Mouse (Mus musculus) heart, embryonic 13.5 days (tissue): Measurements from ENCODE around the gene Msi2. TPM values are rescaled to one million over a fixed set of nuclear protein-coding genes. Genes with fewer than 3 reads are reported as not detected.

Source experiments
- ATAC-seq: fragments of 200-750 bp; cut with Nextera tagmentation; 2 replicates; pipeline ENCODE4 v1.8.0; 2017; ENCODE audit warnings: moderate TSS enrichment; ENCODE audit not compliant: insufficient number of reproducible peaks, low FRiP score, low TSS enrichment; ENCODE audit errors: extremely low read depth
- H3K27ac ChIP-seq: fragments of 300-500 bp; sonication (generic); replicated peaks from 2 replicates; pipeline ENCODE4 v1.5.1; 2015; ENCODE audit warnings: moderate library complexity, mild to moderate bottlenecking, inconsistent platforms
- H3K27me3 ChIP-seq: fragments of 300-500 bp; sonication (generic); replicated peaks from 2 replicates; pipeline ENCODE4 v1.6.1; 2015; ENCODE audit warnings: mild to moderate bottlenecking, inconsistent platforms
- H3K36me3 ChIP-seq: fragments of 300-500 bp; sonication (generic); 2 replicates; pipeline ENCODE4 v1.6.1; 2015; ENCODE audit warnings: mild to moderate bottlenecking, inconsistent platforms
- H3K4me1 ChIP-seq: fragments of 300-500 bp; sonication (generic); 2 replicates; pipeline ENCODE4 v1.6.1; 2015; ENCODE audit warnings: inconsistent platforms
- H3K4me2 ChIP-seq: fragments of 300-500 bp; sonication (generic); 2 replicates; pipeline ENCODE4 v1.6.1; 2015; ENCODE audit warnings: inconsistent platforms, mild to moderate bottlenecking, moderate library complexity
- H3K4me3 ChIP-seq: fragments of 300-500 bp; sonication (generic); 2 replicates; pipeline ENCODE4 v1.5.1; 2015; ENCODE audit warnings: moderate library complexity, mild to moderate bottlenecking, inconsistent platforms
- H3K9ac ChIP-seq: fragments of 300-500 bp; sonication (generic); 2 replicates; pipeline ENCODE4 v1.6.1; 2015; ENCODE audit warnings: inconsistent platforms, mild to moderate bottlenecking, moderate library complexity
- H3K9me3 ChIP-seq: fragments of 300-500 bp; sonication (generic); 2 replicates; pipeline ENCODE4 v1.6.1; 2016; ENCODE audit warnings: inconsistent platforms
- WGBS: fragments of 180-500 bp; shearing (Covaris S2); methylation state at CpG from one replicate; pipeline ENCODE4 v1.1.7; 2015; ENCODE audit warnings: mixed read lengths; 5-methylcytosine and 5-hydroxymethylcytosine counted together
- polyA plus RNA-seq: library from polyadenylated mRNA; unstranded; fragments of >200 nt; fragmentation: Nextera tagmentation; extraction: Ambion mirVana; gene quantifications from 2 replicates; pipeline ENCODE4 v1.2.1, GENCODE M21; 2015

Msi2 gene
- polyA plus RNA-seq, 1 experiment from 2014 or later = 16.2 TPM

DNA sequence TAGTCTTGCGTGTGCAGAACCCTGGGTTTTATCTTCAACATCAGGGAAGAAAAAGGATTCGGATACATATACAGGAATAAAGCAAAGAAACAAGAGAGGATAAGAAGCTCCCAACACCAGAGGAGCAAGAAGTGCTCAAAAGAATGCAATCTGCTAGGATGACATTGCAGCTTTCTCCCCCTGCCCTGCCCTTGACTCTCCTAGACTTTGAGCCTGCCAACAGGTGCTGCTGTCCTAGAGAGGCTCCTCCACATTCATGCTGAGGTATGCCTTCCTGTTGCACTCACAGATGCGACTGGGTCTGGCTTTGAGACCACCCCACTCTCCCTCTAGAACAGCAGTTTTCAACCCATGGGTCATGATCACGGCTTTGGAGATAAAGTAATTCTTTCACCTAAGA, 96.5 kb downstream of the Msi2 start:
- Histone ChIP-seq H3K27me3 (no peaks in the 10 kb centered on the region), H3K9me3 (no peaks in the 10 kb centered on the region), H3K4me2 (no peak overlapping the region), H3K36me3 (peaks cover 7% of the 10 kb centered on the region; the same call in 1 of the 2 replicates), H3K9ac (peak overlapping the region; percentile 56; the same call in 1 of the 2 replicates), H3K4me3 (no peak overlapping the region), H3K27ac (peak overlapping the region; percentile 68), H3K4me1 (peaks cover 96% of the 10 kb centered on the region)
- ATAC-seq = no peak
- WGBS = 51% methylated on average over 4 of the region's 4 CpGs

DNA sequence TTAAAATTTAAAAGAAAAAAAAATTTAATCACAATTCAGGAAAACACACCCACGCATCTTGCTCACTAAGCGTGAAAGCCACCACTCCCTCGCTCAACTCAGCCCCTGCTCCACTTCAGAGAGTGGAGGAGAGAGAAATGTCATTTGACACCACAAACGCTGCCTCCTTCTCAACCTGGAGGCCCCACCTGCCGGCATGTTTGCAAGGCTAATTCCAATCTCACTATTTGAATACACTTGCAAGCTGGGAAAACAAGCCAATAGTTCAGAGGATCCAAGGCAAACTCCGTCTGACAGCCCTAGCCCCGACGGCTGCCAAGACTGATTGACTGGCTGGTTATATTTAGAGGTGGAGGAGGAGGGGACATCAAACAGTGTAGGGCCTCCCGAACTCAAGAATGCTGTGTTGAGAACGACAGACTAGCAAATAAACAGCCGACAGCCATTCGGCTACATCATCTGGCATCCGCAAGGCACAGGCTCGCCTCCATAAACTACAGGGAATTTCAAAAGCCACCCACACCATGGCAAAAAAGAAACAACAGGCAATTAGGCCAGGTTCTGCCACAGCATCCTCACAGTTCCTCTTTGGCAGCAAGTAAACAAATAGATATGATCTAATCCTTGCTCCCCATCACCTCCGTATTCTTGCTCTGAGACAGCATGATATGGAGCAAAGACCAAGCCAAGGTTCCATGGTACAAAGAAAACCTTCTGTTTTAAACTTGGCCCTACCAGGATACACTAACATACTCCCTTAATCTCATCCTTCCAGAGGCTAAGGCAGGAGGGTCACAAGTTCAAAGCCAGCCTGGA, 97.9 kb downstream of the Msi2 start:
- WGBS = 8% methylated on average over 15 of the region's 15 CpGs

DNA sequence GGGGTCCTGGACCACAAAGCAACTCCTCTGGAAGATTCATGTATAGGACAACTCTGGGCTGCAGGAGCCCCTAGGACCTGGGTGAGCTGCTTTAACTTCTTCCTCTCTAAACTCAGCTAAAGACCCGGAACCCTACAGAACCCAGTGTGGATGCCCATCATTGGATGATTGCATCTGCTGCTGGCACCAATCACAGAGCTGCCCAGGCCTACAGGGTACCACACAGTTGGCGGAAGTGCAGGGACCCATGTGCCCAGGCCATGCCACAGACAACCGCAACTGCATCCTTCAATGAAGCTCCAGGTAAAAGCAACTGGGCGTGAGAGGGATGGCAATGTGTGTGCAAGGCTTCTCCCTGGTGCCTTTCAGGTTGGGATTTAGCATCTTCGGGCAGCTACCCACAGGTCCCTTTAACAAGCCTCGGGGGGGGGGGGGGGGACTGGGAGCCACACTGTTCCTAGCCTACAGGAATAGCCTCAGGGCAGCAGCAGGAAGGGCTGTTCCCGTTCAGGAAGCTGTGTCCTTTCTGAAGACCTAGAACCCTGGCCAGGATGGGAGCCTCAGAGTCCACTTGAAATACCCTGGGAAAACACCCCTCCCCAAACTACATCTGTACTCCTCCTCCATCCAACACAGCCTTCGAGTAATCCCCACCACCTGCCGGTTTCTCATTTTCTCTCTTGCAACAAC, 98.7 kb downstream of the Msi2 start:
- no peaks in the 10 kb centered on the region for H3K27me3 ChIP-seq
- WGBS = 48% methylated on average over 9 of the region's 9 CpGs
- H3K36me3 ChIP-seq = peaks cover 7% of the 10 kb centered on the region; the same call in 1 of the 2 replicates
- peak overlapping the region; percentile 55 for H3K4me2 ChIP-seq
- peaks cover 85% of the 10 kb centered on the region for H3K4me1 ChIP-seq
- H3K9me3 ChIP-seq = no peaks in the 10 kb centered on the region
- H3K9ac ChIP-seq = peak overlapping the region; percentile 44; the same call in 1 of the 2 replicates
- ATAC-seq = no peak
- H3K27ac ChIP-seq = peak overlapping the region; percentile 78
- no peak overlapping the region for H3K4me3 ChIP-seq

More for the DNA sequence above, 97.9 kb downstream of the Msi2 start:
- Histone ChIP-seq H3K27me3 (no peaks in the 10 kb centered on the region), H3K27ac (peak overlapping the region; percentile 78), H3K4me3 (no peak overlapping the region), H3K9me3 (no peaks in the 10 kb centered on the region), H3K9ac (peak overlapping the region; percentile 38), H3K4me1 (peaks cover 85% of the 10 kb centered on the region), H3K4me2 (peak overlapping the region; percentile 55), H3K36me3 (peaks cover 7% of the 10 kb centered on the region; the same call in 1 of the 2 replicates)
- no peak for ATAC-seq

DNA sequence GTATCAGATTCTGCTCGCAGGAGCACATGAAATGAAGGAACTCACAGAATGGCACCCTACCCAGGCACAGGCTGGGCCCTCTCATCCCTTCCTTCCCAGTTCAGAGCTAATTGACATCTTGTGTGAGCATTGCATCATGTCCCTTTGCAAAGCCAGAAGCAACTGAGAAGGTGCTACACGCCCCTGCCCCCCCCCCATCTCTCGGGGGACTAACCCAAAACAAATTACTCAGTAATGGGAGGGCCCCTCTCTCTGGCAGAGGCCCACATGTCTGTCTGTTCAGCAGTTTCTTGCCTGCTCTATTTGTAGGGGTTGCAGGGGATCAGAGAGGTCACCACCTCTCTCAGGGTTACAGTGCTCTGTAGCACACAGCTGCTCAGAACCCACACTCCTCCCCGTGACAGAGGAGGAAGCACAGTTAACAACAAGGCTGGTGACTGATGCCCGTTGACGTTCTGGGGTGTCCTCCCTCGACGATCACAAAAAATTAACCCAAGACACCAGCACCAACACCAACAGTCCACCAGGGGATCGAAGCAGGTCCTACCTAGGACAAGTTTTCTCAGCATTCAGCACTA, 99.5 kb downstream of the Msi2 start:
- Histone ChIP-seq H3K9ac (no peak overlapping the region; the same call in 1 of the 2 replicates), H3K36me3 (peaks cover 7% of the 10 kb centered on the region; the same call in 1 of the 2 replicates), H3K9me3 (no peaks in the 10 kb centered on the region), H3K27me3 (no peaks in the 10 kb centered on the region), H3K27ac (0 out of 2 replicates have a peak overlapping the region, but pooled peaks have one; percentile 78), H3K4me3 (no peak overlapping the region), H3K4me1 (peaks cover 85% of the 10 kb centered on the region), H3K4me2 (no peak overlapping the region)
- no peak for ATAC-seq
- WGBS = 50% methylated on average over 9 of the region's 9 CpGs

DNA sequence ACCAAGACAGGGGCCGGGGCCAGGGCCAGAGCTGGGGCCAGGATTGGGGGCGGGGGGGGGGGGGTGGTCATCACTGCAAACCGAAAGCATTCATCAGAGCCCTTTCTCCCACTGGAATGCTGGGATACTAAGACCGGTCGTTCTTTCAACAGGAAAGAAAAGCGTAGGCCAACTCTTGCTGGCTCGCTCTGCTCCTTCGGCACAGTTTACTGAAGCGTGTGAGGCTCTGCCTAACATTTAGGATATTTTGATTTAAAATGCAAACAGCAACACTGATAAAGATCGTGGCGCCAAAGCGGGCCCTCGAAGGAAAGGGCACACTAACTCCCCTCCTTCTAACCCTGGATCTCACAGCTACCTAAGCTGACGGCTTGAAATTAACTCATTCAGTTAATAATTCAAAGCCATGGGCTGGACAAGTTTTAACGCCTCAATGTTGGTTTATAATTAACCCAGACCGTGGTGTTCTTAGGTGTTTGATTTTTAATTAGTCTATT, 100.3 kb downstream of the Msi2 start:
- Histone ChIP-seq H3K4me3 (no peak overlapping the region), H3K9me3 (no peaks in the 10 kb centered on the region), H3K4me1 (peaks cover 85% of the 10 kb centered on the region), H3K9ac (no peak overlapping the region), H3K27ac (0 out of 2 replicates have a peak overlapping the region, but pooled peaks have one; percentile 6), H3K4me2 (no peak overlapping the region), H3K27me3 (no peaks in the 10 kb centered on the region), H3K36me3 (peaks cover 7% of the 10 kb centered on the region; the same call in 1 of the 2 replicates)
- no peak for ATAC-seq
- 73% methylated on average over 16 of the region's 16 CpGs for WGBS

DNA sequence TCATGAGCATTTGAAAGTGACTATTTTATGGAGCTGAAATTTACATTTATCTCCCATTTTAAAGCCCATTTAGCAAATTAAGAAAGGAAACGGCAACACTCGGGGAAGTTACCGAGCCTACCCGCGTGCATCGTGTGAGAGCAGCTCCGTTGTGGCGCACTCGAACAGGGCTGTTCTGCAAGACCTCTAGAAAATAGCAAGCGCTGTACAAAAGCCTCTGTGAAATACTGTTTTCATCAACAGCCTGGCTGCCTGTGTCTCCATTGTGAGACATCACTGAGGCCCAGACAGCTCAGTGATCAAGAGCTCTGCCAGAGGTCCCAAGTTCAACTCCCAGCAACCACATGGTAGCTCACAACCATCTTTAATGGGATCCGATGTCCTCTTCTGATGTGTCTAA, 100.9 kb downstream of the Msi2 start:
- no peaks in the 10 kb centered on the region for H3K9me3 ChIP-seq
- no peak for ATAC-seq
- 95% methylated on average over 11 of the region's 11 CpGs for WGBS
- no peak overlapping the region for H3K4me2 ChIP-seq
- H3K27me3 ChIP-seq = no peaks in the 10 kb centered on the region
- H3K36me3 ChIP-seq = peaks cover 8% of the 10 kb centered on the region; the same call in 1 of the 2 replicates
- H3K27ac ChIP-seq = no peak overlapping the region
- H3K4me3 ChIP-seq = no peak overlapping the region
- no peak overlapping the region for H3K9ac ChIP-seq
- peaks cover 85% of the 10 kb centered on the region for H3K4me1 ChIP-seq

DNA sequence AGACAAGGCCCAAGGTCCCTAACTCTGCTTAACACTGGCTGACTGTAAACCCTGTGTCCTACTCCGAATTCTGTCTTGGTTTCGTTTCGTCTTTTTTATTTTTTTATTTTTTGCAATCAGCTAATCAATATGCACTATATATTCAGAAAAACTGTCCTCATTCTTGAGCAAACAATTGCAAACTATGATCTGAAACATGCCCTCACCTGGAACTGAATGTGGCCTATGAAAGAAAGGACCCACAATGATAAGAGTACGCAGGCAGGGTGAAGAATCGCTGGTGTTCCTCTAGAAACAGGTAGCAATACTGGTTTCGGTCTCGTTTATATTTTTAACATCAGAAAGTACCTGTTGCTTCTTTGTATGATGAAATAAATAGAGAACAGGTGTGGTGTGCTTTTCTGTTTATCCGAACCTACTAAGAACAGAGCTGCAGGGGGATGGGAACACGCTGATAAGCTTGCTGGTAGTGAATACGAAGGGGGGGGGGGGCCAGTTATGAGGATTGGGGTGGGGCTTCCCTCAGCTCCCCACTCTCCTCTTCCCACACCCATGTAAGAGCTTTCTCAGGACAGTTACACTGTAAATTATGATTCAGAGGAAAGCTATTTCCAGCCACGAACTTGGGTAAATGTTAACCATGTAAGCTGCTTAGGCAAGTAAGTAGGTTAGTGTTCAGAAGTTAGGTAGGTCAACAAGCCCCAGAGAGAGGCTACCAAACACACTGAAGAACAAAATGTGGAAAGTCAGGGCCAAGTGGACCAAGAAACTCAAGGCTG, 103.6 kb downstream of the Msi2 start:
- Histone ChIP-seq H3K27me3 (no peaks in the 10 kb centered on the region), H3K9me3 (no peaks in the 10 kb centered on the region), H3K4me2 (peak overlapping the region; percentile 16; the same call in 1 of the 2 replicates), H3K36me3 (peaks cover 13% of the 10 kb centered on the region; the same call in 1 of the 2 replicates), H3K4me3 (no peak overlapping the region), H3K9ac (peak overlapping the region; percentile 63), H3K4me1 (peaks cover 69% of the 10 kb centered on the region), H3K27ac (peak overlapping the region; percentile 75)
- no peak for ATAC-seq
- 61% methylated on average over 11 of the region's 11 CpGs for WGBS

DNA sequence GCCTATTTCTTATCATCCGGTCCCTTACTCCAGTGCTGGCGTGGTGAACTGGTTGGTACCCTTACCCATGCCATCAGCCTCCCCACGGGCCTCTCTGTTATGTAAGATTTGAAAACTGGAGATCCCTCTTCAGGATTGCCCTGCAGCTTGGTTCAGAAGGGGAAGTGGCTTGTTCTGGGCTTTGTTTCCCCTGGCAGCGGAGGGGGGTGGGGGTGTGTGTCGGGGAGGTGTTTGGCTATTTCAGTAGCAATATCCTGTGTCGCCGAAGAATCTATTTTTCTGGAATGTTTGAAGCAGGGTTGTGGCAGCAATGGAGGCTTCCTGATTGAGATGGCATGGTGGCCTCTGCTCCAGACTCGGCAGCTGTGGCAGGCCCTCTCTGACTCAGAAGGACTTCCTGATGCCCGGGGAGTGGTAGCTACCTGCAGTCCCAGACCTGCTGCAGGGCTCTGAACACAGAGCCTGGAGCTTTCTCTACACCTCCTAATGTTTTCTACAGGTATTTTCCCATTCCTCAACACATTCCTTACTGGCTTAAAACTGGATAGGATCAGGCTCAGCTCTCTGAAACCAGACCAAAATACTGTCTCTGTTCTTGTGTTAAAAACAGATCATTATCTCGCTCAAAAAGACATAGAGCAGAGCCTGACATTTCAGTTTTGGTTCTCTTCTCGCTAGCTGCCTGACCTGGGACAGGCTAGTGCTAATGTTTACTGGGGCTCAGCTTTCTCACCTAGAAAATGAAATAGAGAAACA, 104.4 kb downstream of the Msi2 start:
- H3K27ac ChIP-seq = peak overlapping the region; percentile 75
- H3K9ac ChIP-seq = peak overlapping the region; percentile 63; the same call in 1 of the 2 replicates
- H3K4me2 ChIP-seq = peak overlapping the region; percentile 16
- H3K4me3 ChIP-seq = no peak overlapping the region
- peaks cover 13% of the 10 kb centered on the region; the same call in 1 of the 2 replicates for H3K36me3 ChIP-seq
- 27% methylated on average over 11 of the region's 11 CpGs for WGBS
- ATAC-seq = no peak
- no peaks in the 10 kb centered on the region for H3K27me3 ChIP-seq
- no peaks in the 10 kb centered on the region for H3K9me3 ChIP-seq
- H3K4me1 ChIP-seq = peaks cover 69% of the 10 kb centered on the region

DNA sequence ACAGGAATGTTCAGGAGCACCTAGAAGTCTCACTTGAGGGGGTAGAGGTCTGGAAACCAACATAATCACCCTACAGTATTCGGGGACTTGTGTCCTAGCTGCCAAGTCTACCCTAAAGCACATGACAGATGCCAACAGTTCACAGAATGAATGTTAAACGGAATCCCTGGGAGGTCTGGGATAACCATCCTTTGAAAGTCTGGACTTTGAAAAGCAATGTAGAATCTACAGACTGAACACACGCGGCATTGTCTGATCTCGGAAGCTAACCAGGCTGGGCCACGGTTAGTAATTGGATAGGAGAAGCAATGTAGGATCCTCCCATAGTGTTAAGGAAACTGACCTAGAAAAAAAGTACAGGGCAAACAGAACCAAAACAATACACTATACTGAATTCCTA, 105.3 kb downstream of the Msi2 start:
- ATAC-seq = no peak
- Histone ChIP-seq H3K27ac (peak overlapping the region; percentile 75; the same call in 1 of the 2 replicates), H3K4me1 (peaks cover 69% of the 10 kb centered on the region), H3K4me2 (no peak overlapping the region), H3K9me3 (no peaks in the 10 kb centered on the region), H3K36me3 (peaks cover 13% of the 10 kb centered on the region; the same call in 1 of the 2 replicates), H3K9ac (no peak overlapping the region), H3K4me3 (no peak overlapping the region), H3K27me3 (no peaks in the 10 kb centered on the region)
- 66% methylated on average over 6 of the region's 6 CpGs for WGBS

DNA sequence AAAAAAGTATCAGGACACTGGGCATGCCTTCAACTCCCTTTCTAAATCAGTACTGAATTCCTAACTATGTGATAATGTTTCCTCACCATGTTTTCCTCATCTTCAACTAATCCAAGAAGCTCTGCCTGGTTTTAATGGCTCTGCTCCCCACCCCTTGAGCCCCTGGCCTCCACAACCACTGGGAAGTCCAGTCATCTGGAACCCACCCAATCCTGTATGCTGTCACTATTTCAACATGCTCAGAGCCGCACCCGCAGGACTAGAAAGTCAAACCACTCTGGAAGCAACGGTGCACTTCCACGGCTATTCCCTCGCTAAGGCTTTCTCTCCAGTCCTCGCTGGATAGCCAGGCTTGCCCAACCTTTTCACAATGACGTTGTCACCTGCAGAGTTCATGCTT, 106.2 kb downstream of the Msi2 start:
- Histone ChIP-seq H3K9ac (no peak overlapping the region), H3K4me1 (peaks cover 69% of the 10 kb centered on the region), H3K4me2 (no peak overlapping the region), H3K27ac (peak overlapping the region; percentile 24; the same call in 1 of the 2 replicates), H3K4me3 (no peak overlapping the region), H3K27me3 (no peaks in the 10 kb centered on the region), H3K36me3 (peaks cover 8% of the 10 kb centered on the region; the same call in 1 of the 2 replicates), H3K9me3 (no peaks in the 10 kb centered on the region)
- 87% methylated on average over 7 of the region's 7 CpGs for WGBS
- ATAC-seq = no peak
